Mouse (Mus musculus) thymus, adult 2 months (tissue): ENCODE results near the gene Sstr1. TPM values are rescaled to one million over a fixed set of nuclear protein-coding genes. Genes with fewer than 3 reads are reported as not detected.

Source experiments
- DNase-seq: peaks from one replicate; pipeline ENCODE4 v3.0.0; 2021
- H3K27ac ChIP-seq: fragments of 200-500 bp; 2 replicates; pipeline ENCODE4 v1.5.1; 2012; ENCODE audit warnings: low read length, control low read depth; ENCODE audit not compliant: control insufficient read depth, insufficient read depth
- H3K27me3 ChIP-seq: fragments of 200-500 bp; 2 replicates; pipeline ENCODE4 v1.6.1; 2012; ENCODE audit warnings: mild to moderate bottlenecking, low read length, moderate library complexity, mixed read lengths; ENCODE audit not compliant: control insufficient read depth, insufficient read depth
- H3K36me3 ChIP-seq: fragments of 200-500 bp; 2 replicates; pipeline ENCODE4 v1.6.1; 2012; ENCODE audit warnings: mild to moderate bottlenecking, low read length, moderate library complexity; ENCODE audit not compliant: control insufficient read depth, insufficient read depth
- H3K4me1 ChIP-seq: fragments of 200-500 bp; replicated peaks from 2 replicates; pipeline ENCODE4 v1.6.1; 2012; ENCODE audit warnings: low read length; ENCODE audit not compliant: control insufficient read depth, insufficient read depth
- H3K4me3 ChIP-seq: fragments of 200-500 bp; 2 replicates; pipeline ENCODE4 v1.5.1; 2012; ENCODE audit warnings: mild to moderate bottlenecking, low read length, control low read depth, moderate library complexity; ENCODE audit not compliant: control insufficient read depth, insufficient read depth
- CTCF ChIP-seq: fragments of 200-500 bp; IDR thresholded peaks from 2 replicates; pipeline ENCODE4 v1.5.1; 2012; ENCODE audit warnings: mild to moderate bottlenecking, control low read depth, low read length, moderate library complexity, borderline replicate concordance; ENCODE audit not compliant: control insufficient read depth, poor library complexity, insufficient read depth; ENCODE audit errors: extremely low read depth
- POLR2A ChIP-seq: fragments of 200-500 bp; IDR thresholded peaks from 2 replicates; pipeline ENCODE4 v1.6.1; 2012; ENCODE audit warnings: mild to moderate bottlenecking, low read length, control low read depth, moderate library complexity; ENCODE audit not compliant: control insufficient read depth, poor library complexity, insufficient read depth; ENCODE audit errors: extremely low read depth
- WGBS: fragments of 180-500 bp; shearing (Covaris S2); methylation state at CpG from one replicate; pipeline ENCODE4 v1.1.7; 2018; 5-methylcytosine and 5-hydroxymethylcytosine counted together
- polyA plus RNA-seq: library from polyadenylated mRNA; depleted of rRNA; stranded (reverse); fragments of >200 nt; gene quantifications from 2 replicates; pipeline ENCODE4 v1.2.3, GENCODE M21; 2012; rRNA removed

Sstr1 gene
- polyA plus RNA-seq, 1 experiment = 0.19 TPM

DNA sequence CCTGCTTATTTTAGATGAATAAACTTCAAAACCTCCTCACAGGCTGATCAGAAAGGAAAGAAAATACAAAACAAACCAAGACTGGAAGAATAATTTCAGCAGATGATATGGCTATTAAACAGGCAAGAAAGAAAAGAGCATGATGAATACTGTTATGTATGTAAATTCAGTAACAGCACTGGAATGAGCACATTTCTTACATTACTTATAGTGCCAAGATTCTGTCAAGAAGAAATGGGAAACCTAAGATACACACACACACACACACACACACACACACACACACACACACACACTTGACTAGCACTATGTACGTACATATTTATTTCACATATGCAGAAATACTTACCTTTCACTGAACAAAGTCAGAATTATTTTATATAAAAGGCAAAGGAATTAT is 40.3 kb downstream of the Sstr1 start:
- H3K27ac ChIP-seq = no peak overlapping the region
- no peaks in the 10 kb centered on the region for H3K27me3 ChIP-seq
- H3K4me3 ChIP-seq = no peak overlapping the region
- no peaks in the 10 kb centered on the region for H3K4me1 ChIP-seq
- no peaks in the 10 kb centered on the region for H3K36me3 ChIP-seq
- no peak for TF ChIP-seq CTCF
- TF ChIP-seq POLR2A = no peak
- 97% methylated on average over 1 of the region's 1 CpGs for WGBS
- DNase-seq = no peak

Other genes with a start within 250 kb of the Sstr1 start
- 1.3 and 1.9 TPM in 2 replicates for gene Clec14a, start 57.5 kb downstream of the Sstr1 start, polyA plus RNA-seq